Mouse (Mus musculus): ENCODE measurements at regions not wholly inside any gene's neighbourhood (a gene's known extent, or its start where the extent isn't known, plus 50 kb on each side); places are given as distances from the start of the nearest gene placed in this dataset.

GRCm38 (mm10) chr13:55950773-55951172, 114.8 kb upstream of the Pitx1 start:
- TF ChIP-seq POLR2A (IDR thresholded peaks at IDR 0.05; ENCODE audit: extremely low read depth, insufficient read depth, low read length), result no peak
- no peak for TF ChIP-seq CTCF (IDR thresholded peaks at IDR 0.05; ENCODE audit: low read depth, low read length)

All from liver, adult 2 months (tissue).